Mouse (Mus musculus) ES-E14 (cell line): ENCODE measurements at regions not wholly inside any gene's neighbourhood (a gene's known extent, or its start where the extent isn't known, plus 50 kb on each side); places are given as distances from the start of the nearest gene placed in this dataset.

ENCODE experiments used
- CHD2 ChIP-seq: IDR thresholded peaks from 2 replicates; pipeline ENCODE4 v1.6.1; 2014; ENCODE audit warnings: mild to moderate bottlenecking, low read depth, low read length, inconsistent platforms
- MAFK ChIP-seq: IDR thresholded peaks from 2 replicates; pipeline ENCODE4 v1.6.1; 2014; ENCODE audit warnings: mild to moderate bottlenecking, low read depth, low read length, inconsistent platforms; ENCODE audit not compliant: insufficient read depth
- ZC3H11A ChIP-seq: IDR thresholded peaks from 2 replicates; pipeline ENCODE4 v1.6.1; 2012; ENCODE audit warnings: low read depth, mild to moderate bottlenecking, inconsistent platforms, low read length, borderline replicate concordance
- ZNF384 ChIP-seq: IDR thresholded peaks from 2 replicates; pipeline ENCODE4 v1.6.1; 2012; ENCODE audit warnings: low read depth, low read length, inconsistent platforms

DNA sequence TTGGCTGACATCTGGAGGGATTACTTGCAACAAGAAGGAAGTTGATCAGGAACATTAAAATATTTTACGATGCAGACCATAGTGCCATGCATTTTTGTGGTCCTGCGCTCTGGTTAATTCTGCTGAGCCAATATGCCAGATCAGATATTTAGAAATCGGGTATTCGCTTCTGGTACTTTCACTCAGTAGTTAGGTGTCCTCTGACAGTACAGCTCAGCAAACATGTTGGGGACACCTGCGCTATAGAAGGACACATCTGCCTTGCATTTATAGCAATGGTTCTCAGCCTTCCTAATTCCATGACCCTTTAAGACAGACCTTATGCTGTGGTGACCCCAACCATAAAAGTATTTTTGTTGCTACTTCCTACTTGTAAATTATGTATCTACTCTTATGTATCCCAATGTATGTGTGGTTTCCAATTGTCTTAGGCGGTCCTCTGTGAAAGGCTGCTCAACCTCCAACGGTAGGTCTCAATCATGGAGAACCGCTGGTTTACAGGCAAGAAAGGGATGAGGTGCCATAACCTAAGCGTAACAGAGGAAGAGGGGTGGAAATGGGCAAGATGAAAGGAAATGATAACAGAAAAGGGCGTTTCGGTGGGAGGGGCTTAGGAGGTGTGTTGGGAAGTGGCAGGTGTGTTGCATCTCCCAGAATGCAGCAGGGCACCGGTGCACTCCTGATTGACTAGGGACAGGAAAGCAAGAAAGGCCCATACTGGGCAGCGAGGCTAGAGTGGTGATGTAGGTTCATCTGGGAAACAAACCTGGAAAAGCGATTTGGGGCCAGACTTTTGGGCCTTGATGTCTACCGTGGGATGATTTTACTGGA lies 92.3 kb upstream of the Cpm start:
- TF ChIP-seq ZNF384 (no peak), MAFK (no peak), ZC3H11A (no peak), CHD2 (no peak)
